Mouse (Mus musculus) right cerebral cortex, postnatal 25 days (tissue): ENCODE results near the gene Tgfa.
A peak's percentile ranks its signal among the peaks of the same experiment; 100 is the strongest.

Source experiments
- DNase-seq: peaks from one replicate; pipeline ENCODE4 v3.0.0; 2022

Gene Tgfa

GRCm38 (mm10) chr6:86233512-86234430 is 38.7 kb downstream of the Tgfa start:
- no peak for DNase-seq

- no peak for DNase-seq
These were observed 49.8 kb downstream of the Tgfa start for GRCm38 (mm10) chr6:86244866-86245265.

GRCm38 (mm10) chr6:86245965-86246364 is 50.9 kb downstream of the Tgfa start:
- DNase-seq: no peak

- no peak for DNase-seq
These were observed 53.5 kb downstream of the Tgfa start for GRCm38 (mm10) chr6:86248562-86248961.

GRCm38 (mm10) chr6:86249042-86249441 is 54.0 kb downstream of the Tgfa start:
- DNase-seq: no peak

- no peak for DNase-seq
These were observed 55.2 kb downstream of the Tgfa start for GRCm38 (mm10) chr6:86250236-86250635.

GRCm38 (mm10) chr6:86250830-86251229 is 55.8 kb downstream of the Tgfa start:
- no peak for DNase-seq

- DNase-seq: peak; percentile 23
These were observed 57.4 kb downstream of the Tgfa start for GRCm38 (mm10) chr6:86252176-86253125.

GRCm38 (mm10) chr6:86255899-86256298 is 60.9 kb downstream of the Tgfa start:
- DNase-seq: no peak

- no peak for DNase-seq
These were observed 64.2 kb downstream of the Tgfa start for GRCm38 (mm10) chr6:86259242-86259641.

GRCm38 (mm10) chr6:86260322-86261050 is 65.5 kb downstream of the Tgfa start:
- no peak for DNase-seq

- DNase-seq: no peak
These were observed 71.8 kb downstream of the Tgfa start for GRCm38 (mm10) chr6:86266786-86267185.

GRCm38 (mm10) chr6:86270373-86271068 is 75.5 kb downstream of the Tgfa start:
- DNase-seq: no peak

- DNase-seq: no peak
These were observed 76.1 kb downstream of the Tgfa start for GRCm38 (mm10) chr6:86271130-86271529.

GRCm38 (mm10) chr6:86275704-86276103 is 80.7 kb downstream of the Tgfa start:
- DNase-seq: no peak

- DNase-seq: no peak
These were observed 81.8 kb downstream of the Tgfa start for GRCm38 (mm10) chr6:86276816-86277215.

- no peak for DNase-seq
These were observed 82.6 kb downstream of the Tgfa start for GRCm38 (mm10) chr6:86277620-86278019.

GRCm38 (mm10) chr6:86281573-86282210 is 86.7 kb downstream of the Tgfa start:
- DNase-seq: peak; percentile 20

- no peak for DNase-seq
These were observed 98.3 kb downstream of the Tgfa start for GRCm38 (mm10) chr6:86293301-86293700.

GRCm38 (mm10) chr6:86295451-86295850 is 100.4 kb downstream of the Tgfa start:
- DNase-seq: no peak

GRCm38 (mm10) chr6:86296126-86296525 is 101.1 kb downstream of the Tgfa start:
- no peak for DNase-seq

- no peak for DNase-seq
These were observed 101.9 kb downstream of the Tgfa start for GRCm38 (mm10) chr6:86296938-86297337.
